Mouse (Mus musculus) hindbrain, embryonic 15.5 days (tissue): Measurements from ENCODE around the gene Xiap. TPM values are rescaled to one million over a fixed set of nuclear protein-coding genes. Genes with fewer than 3 reads are reported as not detected.

Experiments used
- ATAC-seq: fragments of 200-750 bp; cut with Nextera tagmentation; 2 replicates; pipeline ENCODE4 v1.8.0; 2017; ENCODE audit warnings: low read depth, moderate number of reproducible peaks, moderate TSS enrichment; ENCODE audit not compliant: low FRiP score
- H3K27ac ChIP-seq: fragments of 300-500 bp; sonication (generic); replicated peaks from 2 replicates; pipeline ENCODE4 v1.5.1; 2015; ENCODE audit warnings: mild to moderate bottlenecking, inconsistent platforms
- H3K27me3 ChIP-seq: fragments of 300-500 bp; sonication (generic); 2 replicates; pipeline ENCODE4 v1.6.1; 2015; ENCODE audit warnings: control low read depth, inconsistent platforms
- H3K36me3 ChIP-seq: fragments of 300-500 bp; sonication (generic); 2 replicates; pipeline ENCODE4 v1.6.1; 2015; ENCODE audit warnings: control low read depth, inconsistent platforms
- H3K4me1 ChIP-seq: fragments of 300-500 bp; sonication (generic); replicated peaks from 2 replicates; pipeline ENCODE4 v1.6.1; 2015; ENCODE audit warnings: control low read depth, inconsistent platforms
- H3K4me2 ChIP-seq: fragments of 300-500 bp; sonication (generic); 2 replicates; pipeline ENCODE4 v1.6.1; 2015; ENCODE audit warnings: moderate library complexity, mild to moderate bottlenecking, inconsistent platforms
- H3K4me3 ChIP-seq: fragments of 300-500 bp; sonication (generic); 2 replicates; pipeline ENCODE4 v1.5.1; 2015; ENCODE audit warnings: mild to moderate bottlenecking, inconsistent platforms
- H3K9ac ChIP-seq: fragments of 300-500 bp; sonication (generic); 2 replicates; pipeline ENCODE4 v1.6.1; 2015; ENCODE audit warnings: inconsistent platforms
- H3K9me3 ChIP-seq: fragments of 300-500 bp; sonication (generic); 2 replicates; pipeline ENCODE4 v1.6.1; 2016; ENCODE audit warnings: control low read depth, inconsistent platforms
- WGBS: fragments of 180-500 bp; shearing (Covaris S2); methylation state at CpG from one replicate; pipeline ENCODE4 v1.1.7; 2015; 5-methylcytosine and 5-hydroxymethylcytosine counted together
- polyA plus RNA-seq: library from polyadenylated mRNA; unstranded; fragments of >200 nt; fragmentation: Nextera tagmentation; extraction: Ambion mirVana; gene quantifications from 2 replicates; pipeline ENCODE4 v1.2.1, GENCODE M21; 2015

Gene Xiap
- polyA plus RNA-seq, 1 experiment from 2014 or later: 9.8 TPM

- Histone ChIP-seq H3K9ac (no peak overlapping the region), H3K4me2 (no peak overlapping the region), H3K4me3 (no peak overlapping the region), H3K27me3 (no peaks in the 10 kb centered on the region), H3K27ac (no peak overlapping the region), H3K36me3 (no peaks in the 10 kb centered on the region), H3K9me3 (no peaks in the 10 kb centered on the region), H3K4me1 (no peaks in the 10 kb centered on the region)
- ATAC-seq: no peak
- 81% methylated on average over 5 of the region's 5 CpGs for WGBS
Measured at GRCm38 (mm10) chrX:42050652-42051643, 8.5 kb upstream of the Xiap start.

- Histone ChIP-seq H3K4me2 (no peak overlapping the region), H3K9ac (no peak overlapping the region), H3K27ac (no peak overlapping the region), H3K4me1 (no peaks in the 10 kb centered on the region), H3K27me3 (no peaks in the 10 kb centered on the region), H3K9me3 (no peaks in the 10 kb centered on the region), H3K4me3 (no peak overlapping the region), H3K36me3 (no peaks in the 10 kb centered on the region)
- ATAC-seq: no peak
- WGBS: 80% methylated on average over 5 of the region's 5 CpGs
Measured at GRCm38 (mm10) chrX:42057012-42057411, 2.5 kb upstream of the Xiap start.

DNA sequence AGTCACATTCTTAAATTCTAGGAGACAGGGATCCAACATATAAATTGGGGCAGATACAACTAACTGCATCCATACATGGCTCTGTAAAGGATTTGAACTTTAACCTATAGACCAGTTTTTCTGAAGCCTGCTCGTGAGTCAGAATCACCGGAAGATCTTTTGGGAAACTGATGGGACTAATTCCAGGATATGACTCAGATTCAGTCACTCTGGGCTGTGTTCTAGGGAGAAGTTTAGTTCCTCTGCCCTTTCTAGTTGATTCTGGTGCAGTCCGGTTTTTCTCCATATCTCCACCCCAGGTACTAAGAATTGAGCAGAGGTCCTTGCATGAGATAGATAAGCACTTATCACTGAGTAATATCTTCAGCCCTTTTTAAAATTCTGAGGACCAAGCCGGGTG lies 1.6 kb upstream of the Xiap start:
- H3K36me3 ChIP-seq: no peaks in the 10 kb centered on the region
- H3K27ac ChIP-seq: no peak overlapping the region
- H3K4me1 ChIP-seq: no peaks in the 10 kb centered on the region
- H3K4me3 ChIP-seq: no peak overlapping the region
- no peak overlapping the region for H3K9ac ChIP-seq
- 91% methylated on average over 4 of the region's 4 CpGs for WGBS
- H3K27me3 ChIP-seq: no peaks in the 10 kb centered on the region
- no peaks in the 10 kb centered on the region for H3K9me3 ChIP-seq
- no peak for ATAC-seq
- no peak overlapping the region for H3K4me2 ChIP-seq

DNA sequence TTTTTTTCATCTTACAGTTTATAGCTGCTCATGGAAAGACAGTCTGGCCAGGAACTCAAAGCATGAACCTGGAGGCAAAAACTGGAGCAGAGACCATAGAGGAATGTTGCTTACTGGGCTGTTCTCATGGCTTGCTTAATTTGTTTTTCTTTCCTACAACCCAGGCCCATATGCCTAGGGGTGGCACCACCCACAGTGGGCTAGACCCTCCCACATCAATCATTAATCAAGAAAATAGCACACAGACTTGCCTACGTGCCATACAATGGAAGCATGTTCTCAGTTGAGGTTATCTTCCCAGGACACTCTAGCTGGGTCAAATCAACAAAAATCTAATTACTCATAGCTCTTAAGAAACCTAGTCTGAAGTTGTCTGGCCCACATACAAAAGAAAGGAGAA lies 4.1 kb downstream of the Xiap start:
- Histone ChIP-seq H3K9me3 (no peaks in the 10 kb centered on the region), H3K4me2 (no peak overlapping the region), H3K27ac (no peak overlapping the region), H3K27me3 (no peaks in the 10 kb centered on the region), H3K4me3 (no peak overlapping the region), H3K4me1 (no peaks in the 10 kb centered on the region), H3K9ac (no peak overlapping the region), H3K36me3 (no peaks in the 10 kb centered on the region)
- no peak for ATAC-seq
- WGBS: 81% methylated on average over 1 of the region's 1 CpGs

- H3K27ac ChIP-seq: no peak overlapping the region
- no peak overlapping the region for H3K4me3 ChIP-seq
- no peaks in the 10 kb centered on the region for H3K4me1 ChIP-seq
- ATAC-seq: no peak
- no peak overlapping the region for H3K9ac ChIP-seq
- 85% methylated on average over 6 of the region's 6 CpGs for WGBS
- no peaks in the 10 kb centered on the region for H3K36me3 ChIP-seq
- H3K9me3 ChIP-seq: no peaks in the 10 kb centered on the region
- no peaks in the 10 kb centered on the region for H3K27me3 ChIP-seq
- no peak overlapping the region for H3K4me2 ChIP-seq
Measured at GRCm38 (mm10) chrX:42065086-42065485, 5.6 kb downstream of the Xiap start.

GRCm38 (mm10) chrX:42066771-42067170 lies 7.3 kb downstream of the Xiap start:
- H3K36me3 ChIP-seq: no peaks in the 10 kb centered on the region
- no peaks in the 10 kb centered on the region for H3K9me3 ChIP-seq
- no peak overlapping the region for H3K27ac ChIP-seq
- no peak overlapping the region for H3K9ac ChIP-seq
- H3K4me3 ChIP-seq: no peak overlapping the region
- H3K4me2 ChIP-seq: peak overlapping the region; percentile 52; the same call in 1 of the 2 replicates
- no peaks in the 10 kb centered on the region for H3K27me3 ChIP-seq
- WGBS: 31% methylated on average over 1 of the region's 1 CpGs
- no peak for ATAC-seq
- peaks cover 7% of the 10 kb centered on the region for H3K4me1 ChIP-seq

DNA sequence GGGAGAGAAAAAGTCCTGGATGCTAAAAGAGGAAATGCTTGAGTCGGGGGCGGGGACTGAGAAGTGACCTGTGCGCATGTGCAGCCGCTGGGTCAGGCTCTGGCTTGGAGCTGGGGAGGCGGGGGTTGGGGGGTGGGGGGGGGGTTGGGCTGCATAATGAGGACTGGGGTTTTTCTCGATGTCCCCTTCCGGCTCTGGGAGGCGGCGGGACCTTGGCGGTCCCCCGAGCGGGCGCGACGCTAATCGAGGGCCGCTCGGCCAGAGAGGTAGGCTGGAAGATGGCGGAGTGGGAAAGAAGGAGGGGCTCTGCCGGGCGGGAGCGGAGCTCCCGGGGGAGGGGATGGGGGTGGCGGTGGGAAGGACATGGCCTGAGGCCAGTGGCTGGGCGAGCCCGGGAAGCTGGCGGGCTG lies 8.3 kb downstream of the Xiap start:
- peak overlapping the region; percentile 92 for H3K27ac ChIP-seq
- H3K9ac ChIP-seq: peak overlapping the region; percentile 46
- H3K4me2 ChIP-seq: peak overlapping the region; percentile 52
- H3K9me3 ChIP-seq: no peaks in the 10 kb centered on the region
- no peaks in the 10 kb centered on the region for H3K36me3 ChIP-seq
- ATAC-seq: peak; percentile 84
- WGBS: 27% methylated on average over 25 of the region's 27 CpGs
- H3K4me1 ChIP-seq: peaks cover 7% of the 10 kb centered on the region
- no peaks in the 10 kb centered on the region for H3K27me3 ChIP-seq
- peak overlapping the region; percentile 51 for H3K4me3 ChIP-seq

GRCm38 (mm10) chrX:42068201-42068874 lies 8.9 kb downstream of the Xiap start:
- Histone ChIP-seq H3K9me3 (no peaks in the 10 kb centered on the region), H3K36me3 (no peaks in the 10 kb centered on the region), H3K4me3 (peak overlapping the region; percentile 51), H3K27me3 (no peaks in the 10 kb centered on the region), H3K9ac (peak overlapping the region; percentile 46), H3K4me2 (peak overlapping the region; percentile 53), H3K4me1 (peaks cover 7% of the 10 kb centered on the region), H3K27ac (peak overlapping the region; percentile 92)
- peak; percentile 92 for ATAC-seq
- WGBS: 32% methylated on average over 31 of the region's 37 CpGs

DNA sequence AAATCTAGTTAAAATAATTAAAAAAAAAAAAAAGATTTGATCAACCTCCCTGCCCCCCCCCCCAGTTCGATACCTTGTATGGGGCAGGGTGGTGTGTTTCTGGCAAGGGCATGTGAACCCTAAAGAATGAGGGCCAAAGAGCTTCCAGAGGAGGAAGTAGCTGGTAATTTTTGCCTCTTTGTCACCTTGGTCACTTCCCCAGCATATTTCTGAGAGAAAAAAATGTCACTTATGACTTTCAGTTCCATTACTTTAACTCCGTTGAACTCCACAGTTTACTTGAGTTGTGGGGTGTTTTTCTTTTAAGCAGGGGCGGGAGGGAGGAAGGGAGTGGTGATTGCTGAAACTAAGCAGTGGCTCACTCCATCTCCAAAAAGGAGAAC lies 9.4 kb downstream of the Xiap start:
- H3K27me3 ChIP-seq: no peaks in the 10 kb centered on the region
- WGBS: 24% methylated on average over 3 of the region's 3 CpGs
- no peaks in the 10 kb centered on the region for H3K36me3 ChIP-seq
- H3K4me1 ChIP-seq: peaks cover 7% of the 10 kb centered on the region
- peak overlapping the region; percentile 51 for H3K4me3 ChIP-seq
- 0 out of 2 replicates have a peak, but pooled peaks have one; percentile 2 for ATAC-seq
- peak overlapping the region; percentile 53 for H3K4me2 ChIP-seq
- H3K9ac ChIP-seq: peak overlapping the region; percentile 37; the same call in 1 of the 2 replicates
- H3K27ac ChIP-seq: peak overlapping the region; percentile 92
- H3K9me3 ChIP-seq: no peaks in the 10 kb centered on the region

- Histone ChIP-seq H3K36me3 (no peaks in the 10 kb centered on the region), H3K4me2 (no peak overlapping the region), H3K9me3 (no peaks in the 10 kb centered on the region), H3K4me3 (no peak overlapping the region), H3K9ac (no peak overlapping the region), H3K27me3 (no peaks in the 10 kb centered on the region), H3K27ac (no peak overlapping the region), H3K4me1 (no peaks in the 10 kb centered on the region)
- WGBS: 87% methylated on average over 8 of the region's 8 CpGs
- ATAC-seq: no peak
Measured at GRCm38 (mm10) chrX:42087731-42088130, 28.3 kb downstream of the Xiap start.

- ATAC-seq: no peak
- no peak overlapping the region for H3K9ac ChIP-seq
- no peak overlapping the region for H3K4me2 ChIP-seq
- H3K27me3 ChIP-seq: no peaks in the 10 kb centered on the region
- H3K36me3 ChIP-seq: no peaks in the 10 kb centered on the region
- H3K4me3 ChIP-seq: no peak overlapping the region
- H3K9me3 ChIP-seq: no peaks in the 10 kb centered on the region
- WGBS: 90% methylated on average over 5 of the region's 5 CpGs
- H3K4me1 ChIP-seq: no peaks in the 10 kb centered on the region
- no peak overlapping the region for H3K27ac ChIP-seq
Measured at GRCm38 (mm10) chrX:42088136-42088535, 28.7 kb downstream of the Xiap start.

- Histone ChIP-seq H3K27ac (no peak overlapping the region), H3K9me3 (no peaks in the 10 kb centered on the region), H3K4me1 (no peaks in the 10 kb centered on the region), H3K4me2 (no peak overlapping the region), H3K36me3 (peaks cover 7% of the 10 kb centered on the region), H3K4me3 (no peak overlapping the region), H3K9ac (no peak overlapping the region), H3K27me3 (no peaks in the 10 kb centered on the region)
- ATAC-seq: no peak
- WGBS: 93% methylated on average over 6 of the region's 6 CpGs
Measured at GRCm38 (mm10) chrX:42107137-42107536, 47.7 kb downstream of the Xiap start.
